Mouse (Mus musculus) common myeloid progenitor, adult 5-6 weeks (primary cell): ENCODE measurements at regions not wholly inside any gene's neighbourhood (a gene's known extent, or its start where the extent isn't known, plus 50 kb on each side); places are given as distances from the start of the nearest gene placed in this dataset.
"Not testable (repeated sequence)": the region's sequence is repeated elsewhere in the genome, so short reads cannot be mapped to it uniquely, and the experiment has no call there.

Experiments
- ATAC-seq: replicated peaks from 2 replicates; pipeline ENCODE4 v1.8.0; 2016; ENCODE audit warnings: low read depth, mild to moderate bottlenecking, moderate TSS enrichment, inconsistent platforms; ENCODE audit not compliant: poor library complexity, severe bottlenecking

DNA sequence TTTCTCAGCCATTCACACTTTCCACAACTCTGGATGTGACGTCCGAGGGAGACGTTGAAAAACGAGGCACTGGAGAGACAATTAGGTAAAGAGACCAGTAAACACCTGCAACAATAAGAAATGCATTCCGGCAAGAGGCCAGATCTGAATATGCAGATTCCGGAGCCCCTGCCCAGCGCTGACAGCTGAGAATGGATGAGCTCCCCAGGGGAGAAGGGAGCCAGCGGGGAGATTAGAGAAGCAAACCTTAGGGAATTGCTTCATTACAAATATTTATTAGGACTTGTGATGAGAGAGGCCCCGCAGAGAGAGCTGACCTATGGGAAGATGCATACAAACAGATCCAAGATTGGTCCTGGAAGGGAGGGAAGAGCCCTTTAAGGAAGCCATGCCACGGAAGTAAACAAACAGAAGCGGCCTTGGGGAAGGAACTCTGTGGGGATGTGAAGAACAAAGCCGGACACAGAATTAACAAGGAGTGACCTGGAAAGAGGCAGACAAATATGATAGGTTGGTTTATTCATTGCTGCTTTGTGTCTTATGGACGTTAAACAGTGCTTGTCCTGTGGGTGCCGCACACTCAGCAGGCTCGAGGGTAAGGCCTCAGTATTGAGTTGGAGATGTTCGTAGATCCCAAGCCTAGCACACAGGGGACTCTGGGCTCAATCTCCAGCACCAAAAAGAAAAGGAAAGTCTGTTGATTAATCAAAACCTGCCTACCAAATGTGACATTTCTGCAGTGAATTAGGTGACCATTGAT lies 121.7 kb upstream of the Nebl start:
- ATAC-seq, result no peak

DNA sequence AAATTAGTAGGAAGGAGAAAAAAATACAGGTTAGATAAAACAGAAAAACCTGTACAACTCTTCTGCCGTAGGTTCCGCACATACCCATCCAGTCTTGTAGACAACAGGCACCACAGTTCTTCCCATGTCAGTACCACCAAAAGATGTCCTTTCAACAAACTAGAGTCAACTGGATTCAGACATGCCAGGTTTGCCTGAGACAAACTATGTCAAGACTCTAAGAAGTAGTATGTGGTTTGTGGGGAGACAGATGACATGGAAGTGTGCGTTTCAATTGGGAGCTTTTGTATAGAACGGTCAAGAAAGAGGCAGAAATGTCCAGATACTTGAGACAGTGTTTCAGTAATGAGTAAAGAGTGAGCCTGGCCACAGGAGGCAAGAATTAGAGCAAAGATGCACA lies 119.5 kb upstream of the Nebl start:
- no peak for ATAC-seq

DNA sequence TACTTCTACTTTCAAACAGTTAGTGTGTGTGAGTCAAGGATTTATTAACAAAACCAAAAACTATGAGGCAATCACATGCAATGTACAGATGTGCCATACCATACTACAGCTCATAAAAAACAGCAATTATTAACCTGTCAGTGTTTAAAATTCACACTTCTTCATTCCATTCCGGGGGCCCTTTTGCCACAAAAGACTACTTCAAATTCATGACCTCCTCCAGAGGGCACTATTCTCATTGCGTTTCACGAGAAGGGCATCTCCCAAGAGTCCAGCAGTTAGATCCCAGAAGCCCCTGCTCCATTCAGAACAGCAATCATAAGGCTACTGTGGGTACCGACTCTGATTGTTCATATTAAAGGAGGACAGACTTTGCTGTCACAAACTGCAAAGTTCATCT lies 118.0 kb upstream of the Nebl start:
- ATAC-seq, result 0 out of 2 replicates have a peak, but pooled peaks have one; percentile 32

DNA sequence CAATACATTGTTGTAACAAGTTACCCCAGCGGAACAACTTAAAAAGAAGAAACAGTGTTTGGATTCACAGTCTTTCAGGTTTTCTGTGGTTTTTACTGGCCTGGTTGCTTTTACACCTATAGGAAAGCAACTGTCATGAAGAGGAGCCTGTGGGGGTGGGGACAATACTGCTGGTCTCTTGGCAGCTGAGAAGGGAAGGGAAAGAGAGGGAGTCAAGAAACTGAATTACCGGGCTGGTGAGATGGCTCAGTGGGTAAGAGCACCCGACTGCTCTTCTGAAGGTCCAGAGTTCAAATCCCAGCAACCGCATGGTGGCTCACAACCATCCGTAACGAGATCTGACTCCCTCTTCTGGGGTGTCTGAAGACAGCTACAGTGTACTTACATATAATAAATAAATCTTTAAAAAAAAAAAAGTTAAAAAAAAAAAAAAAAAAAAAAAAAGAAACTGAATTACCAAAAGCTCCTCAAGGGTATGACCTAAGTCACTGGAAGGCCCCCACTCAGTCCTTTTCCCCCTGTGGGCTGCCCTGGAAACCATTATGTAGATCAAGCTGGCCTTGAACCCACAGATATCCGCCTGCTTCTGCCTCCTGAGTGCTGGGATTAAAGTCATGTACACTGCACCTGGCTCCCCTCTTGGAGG lies 114.3 kb upstream of the Nebl start:
- not testable (repeated sequence) for ATAC-seq

DNA sequence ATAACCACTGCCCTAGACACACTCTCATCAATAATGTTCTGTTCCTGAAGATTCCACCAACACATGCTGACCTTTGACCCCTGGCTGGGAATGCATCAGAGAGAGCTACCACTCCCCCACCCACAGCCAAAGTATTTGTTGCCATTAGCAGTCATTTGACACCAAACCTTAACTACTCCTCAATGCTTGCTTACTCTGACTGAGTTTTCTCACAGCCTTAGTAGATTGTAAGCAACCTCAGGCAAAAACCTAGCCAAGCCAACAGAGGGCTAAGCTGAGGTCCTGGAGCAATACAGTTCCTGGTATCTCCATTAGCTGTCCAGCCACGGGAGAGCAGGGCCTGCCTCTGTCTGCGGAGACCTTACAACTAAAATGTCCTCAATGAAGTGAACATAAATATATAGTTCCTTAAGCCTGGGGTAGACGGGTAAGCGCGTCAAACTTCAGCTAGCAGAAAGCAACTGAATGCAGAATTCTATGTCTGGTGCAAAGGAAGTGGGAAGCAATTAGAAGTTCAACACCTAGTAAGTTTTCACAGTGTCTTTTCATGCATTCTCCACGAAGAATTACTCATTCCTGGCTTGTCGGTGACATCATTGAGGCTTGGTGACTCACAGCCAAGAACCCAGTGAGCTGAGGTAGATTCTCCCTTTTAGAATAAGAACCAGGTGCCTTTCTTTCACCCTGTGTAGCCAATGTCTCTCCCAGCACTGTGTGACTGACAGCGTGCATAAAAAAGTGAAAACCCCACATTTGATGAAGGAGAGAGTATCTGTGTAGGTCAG lies 113.6 kb upstream of the Nebl start:
- no peak for ATAC-seq

DNA sequence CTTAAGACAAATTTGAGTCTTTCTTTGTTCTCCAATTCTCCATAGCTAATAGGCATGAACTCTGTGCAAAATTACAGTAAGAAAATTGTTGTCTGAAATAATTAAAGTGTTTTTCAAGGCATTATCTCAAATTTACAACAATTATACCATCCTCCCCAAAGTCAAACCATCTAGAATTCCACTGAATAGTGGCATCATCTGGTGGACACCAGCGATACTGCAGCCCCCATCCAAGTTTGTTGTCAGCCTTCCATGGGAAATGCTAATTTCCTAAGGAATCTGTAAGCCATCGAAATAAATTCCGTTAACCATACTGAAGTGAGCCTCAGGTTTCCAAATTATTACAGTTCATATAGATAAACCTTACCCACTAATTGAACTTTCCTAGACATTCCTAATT lies 110.7 kb upstream of the Nebl start:
- no peak for ATAC-seq

DNA sequence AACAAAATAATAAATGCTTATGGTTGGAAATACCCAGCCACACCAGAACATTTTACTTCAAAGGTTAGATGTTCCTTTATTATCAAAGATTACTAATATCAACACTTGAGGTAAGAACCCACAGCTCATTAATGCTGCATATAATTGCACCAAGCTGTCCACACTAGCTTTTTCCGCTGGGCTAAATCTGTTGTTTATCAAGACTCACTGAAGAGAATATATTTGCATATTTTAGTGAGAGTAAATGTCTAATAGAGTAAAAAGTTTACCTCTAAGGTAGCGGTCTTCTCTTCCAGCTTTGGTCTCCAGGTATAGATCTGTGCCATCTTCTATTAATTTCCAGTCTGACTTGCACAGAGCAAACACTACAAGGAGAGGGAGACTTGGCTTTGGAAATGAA lies 110.3 kb upstream of the Nebl start:
- ATAC-seq, result no peak

DNA sequence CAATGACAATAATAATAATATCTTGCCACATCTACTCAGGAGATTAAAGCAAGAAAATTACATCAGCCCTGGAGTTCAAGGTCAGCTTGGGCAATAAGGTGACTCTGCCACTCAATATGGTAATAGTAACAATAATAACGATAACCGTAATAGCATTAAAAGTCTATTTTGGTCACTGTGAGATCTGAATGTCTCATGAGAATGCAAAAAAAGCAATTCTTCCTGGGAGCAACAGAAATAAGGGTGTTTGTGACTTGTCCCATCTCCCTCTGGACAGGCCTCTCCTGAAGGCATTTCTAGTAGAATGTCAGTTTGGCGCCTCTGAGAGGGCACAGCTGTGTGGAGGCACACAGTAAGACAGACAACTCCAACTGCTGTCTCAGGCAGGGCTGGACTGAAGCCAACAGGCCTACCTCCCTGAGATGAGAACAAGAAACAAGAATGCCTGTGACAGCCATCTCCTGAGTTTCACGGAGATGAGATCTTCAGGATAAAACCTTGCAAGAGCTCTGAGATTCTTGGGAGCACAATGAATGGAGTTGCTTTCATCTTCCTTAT lies 109.8 kb upstream of the Nebl start:
- ATAC-seq, result no peak

DNA sequence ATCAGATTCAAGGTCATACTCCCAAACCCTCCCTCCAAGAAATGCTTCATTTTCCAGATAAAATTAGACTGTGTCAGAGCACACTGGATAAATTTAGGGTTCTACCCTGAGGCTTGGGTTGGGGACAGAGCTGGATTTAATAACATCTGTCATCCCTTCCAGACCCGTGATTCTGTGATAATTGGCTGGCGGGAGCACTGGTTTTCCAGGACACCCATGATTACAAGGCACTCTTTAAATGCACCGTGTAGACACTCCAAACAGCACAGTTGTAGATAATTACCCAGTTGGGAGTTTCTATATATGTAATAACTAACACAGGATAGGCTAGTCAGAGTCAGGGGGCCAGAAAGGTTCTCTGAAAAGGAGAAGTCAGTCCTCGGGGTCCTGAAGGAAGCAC lies 108.4 kb upstream of the Nebl start:
- ATAC-seq, result no peak

DNA sequence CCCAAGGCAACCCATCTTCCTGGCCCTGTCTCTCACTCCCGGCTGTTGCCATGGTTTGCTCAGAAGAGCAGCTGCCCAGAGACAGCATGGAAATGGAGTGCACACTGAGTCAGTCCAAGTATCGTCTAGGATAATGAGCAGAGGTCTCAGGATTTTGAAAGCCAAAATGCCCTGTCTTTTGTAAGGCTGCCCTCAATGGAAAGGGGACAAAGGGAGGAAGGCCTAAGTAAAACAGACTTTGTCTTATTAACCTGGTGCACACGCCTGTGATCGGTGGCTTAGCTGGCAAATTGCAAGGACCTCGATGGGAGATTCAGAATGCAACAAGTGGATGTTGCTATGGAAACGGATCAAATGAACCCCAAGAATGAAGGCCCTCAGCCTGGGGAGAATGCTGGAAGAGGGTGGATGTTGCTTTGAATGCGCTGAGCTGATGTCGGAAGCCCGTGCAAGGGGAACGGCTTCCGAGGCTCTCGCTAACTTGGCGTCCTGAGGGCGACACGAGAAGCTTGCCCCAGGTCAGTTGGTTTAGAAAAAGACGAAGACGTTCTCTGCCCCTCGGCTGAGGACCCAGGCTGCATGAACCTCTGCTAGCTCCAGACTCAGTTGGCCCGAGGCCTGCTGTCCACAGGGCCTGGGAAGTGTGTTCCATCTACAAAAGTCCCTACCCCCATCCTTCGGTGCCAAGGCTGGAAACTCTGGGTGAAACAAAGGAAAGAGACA lies 107.8 kb upstream of the Nebl start:
- no peak for ATAC-seq

DNA sequence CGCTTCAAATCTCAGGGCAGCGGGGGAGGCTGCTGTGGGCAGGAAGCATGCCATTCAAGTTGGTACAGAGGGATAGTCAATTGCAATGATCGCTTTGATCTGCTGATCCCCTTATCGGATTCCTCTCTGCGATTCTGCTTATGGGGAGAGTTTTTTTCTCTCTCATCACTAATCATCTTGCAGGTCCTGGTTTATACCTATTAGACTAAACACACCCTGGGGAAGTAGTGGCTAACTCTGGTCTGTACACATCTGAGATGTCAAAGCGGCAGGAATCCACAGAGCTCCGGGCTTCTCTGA lies 107.1 kb upstream of the Nebl start:
- ATAC-seq, result no peak

DNA sequence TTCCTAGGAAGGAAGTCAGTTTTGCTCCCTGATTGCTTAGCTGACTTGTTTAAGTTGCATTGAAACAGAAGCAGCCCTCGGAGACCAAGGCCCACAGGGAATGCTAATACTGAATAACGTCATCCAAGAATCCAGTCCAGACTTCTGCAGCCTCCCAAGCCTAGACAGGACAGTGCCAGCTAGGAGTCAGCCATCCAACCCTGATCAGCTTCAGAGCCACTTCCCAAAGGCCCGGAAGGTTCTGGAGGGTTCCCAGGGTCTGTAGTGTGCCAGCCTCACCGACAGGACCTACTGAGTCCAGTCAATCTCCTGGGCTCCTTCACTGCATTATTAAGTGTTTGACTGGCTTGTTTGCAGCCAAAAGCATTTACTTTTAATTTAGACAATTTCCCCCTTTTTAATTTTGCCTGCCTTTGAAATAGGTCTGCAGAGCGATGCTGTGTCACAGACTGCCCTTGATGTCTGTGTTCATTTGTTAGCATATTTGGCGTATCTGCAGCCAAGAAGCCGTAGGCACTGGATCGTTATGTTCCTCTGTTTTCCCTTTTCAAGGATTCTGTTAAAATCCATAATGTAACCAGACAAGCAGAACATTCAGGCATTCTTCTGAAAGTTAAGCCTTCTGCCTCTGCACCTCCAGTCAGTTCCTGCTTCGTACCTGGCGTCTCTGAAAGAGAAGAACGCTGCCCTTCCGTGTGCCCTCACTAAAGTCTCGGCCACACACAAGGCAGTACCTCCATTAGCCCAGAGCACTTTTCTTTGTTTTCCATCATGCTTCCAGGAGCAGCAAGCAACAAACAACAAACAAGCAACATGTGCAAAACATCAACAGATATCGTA lies 106.5 kb upstream of the Nebl start:
- ATAC-seq, result no peak

DNA sequence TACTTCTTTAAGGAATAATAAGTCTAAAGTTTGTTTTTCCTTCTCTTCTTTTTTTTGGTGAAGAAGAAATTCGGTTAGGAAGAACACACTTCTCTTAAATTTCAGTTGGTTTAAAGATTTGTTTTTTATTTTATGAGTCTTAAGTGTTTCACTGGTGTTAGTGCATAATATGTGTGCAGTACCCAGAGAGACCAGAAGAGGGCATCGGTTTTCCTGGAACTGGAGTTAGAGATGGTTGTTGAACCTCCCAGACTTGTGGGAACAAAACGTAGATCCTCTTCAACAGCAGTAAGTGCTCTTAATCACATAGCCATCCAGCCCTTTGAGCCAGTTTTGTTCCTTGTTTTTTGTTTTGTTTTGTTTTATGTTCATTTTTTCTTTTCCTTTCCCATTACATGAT lies 101.5 kb upstream of the Nebl start:
- no peak for ATAC-seq

DNA sequence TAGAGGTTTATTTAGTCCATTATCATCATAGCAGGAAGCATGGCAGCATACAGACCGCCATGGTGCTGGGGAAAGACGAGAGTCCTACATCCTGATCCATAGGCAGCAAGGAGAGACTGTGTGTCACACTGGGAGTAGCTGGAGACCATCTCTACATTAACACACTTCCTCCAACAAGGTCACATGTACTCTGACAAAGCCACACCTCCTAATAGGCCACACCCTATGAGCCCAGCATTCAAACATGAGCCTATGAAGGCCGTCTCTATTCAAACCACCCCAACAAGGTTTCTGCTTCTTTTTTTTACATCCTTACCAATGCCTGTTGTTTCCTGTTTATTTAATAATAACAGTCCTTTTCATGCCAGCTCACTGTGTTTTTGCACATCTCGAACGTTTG lies 99.0 kb upstream of the Nebl start:
- ATAC-seq, result no peak

DNA sequence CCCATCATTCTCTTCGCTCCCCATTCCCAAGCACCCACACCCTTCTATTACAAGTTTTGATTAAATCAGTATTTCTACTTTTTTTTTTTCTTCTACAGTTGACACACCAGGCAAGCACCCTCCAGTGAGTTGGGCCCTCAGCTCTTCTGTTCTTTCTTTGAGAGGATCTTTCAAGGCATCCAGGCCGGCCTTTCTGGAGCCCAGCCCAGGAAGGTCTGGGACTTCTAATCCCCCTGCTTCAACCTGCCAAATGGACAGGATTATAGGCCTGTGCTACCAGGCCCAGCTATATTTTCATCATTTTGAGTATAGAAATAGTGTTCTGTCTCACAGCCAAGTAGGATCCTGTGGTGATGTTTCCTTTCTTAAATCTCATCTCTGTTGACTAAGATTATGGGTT lies 94.0 kb upstream of the Nebl start:
- no peak for ATAC-seq

DNA sequence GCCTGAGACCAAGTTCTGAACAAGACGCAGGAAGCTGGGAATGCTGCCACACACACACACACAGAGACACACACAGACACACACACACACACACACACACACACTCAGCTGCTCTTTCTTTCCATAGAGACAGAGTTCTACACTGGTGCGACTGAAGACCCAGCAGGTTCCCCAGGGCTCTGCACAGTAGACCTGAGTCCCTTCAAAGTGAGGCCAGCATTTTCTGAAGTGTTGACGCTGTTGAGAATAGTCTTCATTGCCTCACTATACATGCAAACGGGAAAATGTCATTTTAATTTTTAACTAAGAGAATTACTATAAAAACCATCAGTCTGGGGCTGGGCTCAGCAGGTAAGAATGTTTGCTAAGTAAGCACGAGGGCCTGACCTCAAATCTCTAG lies 92.9 kb upstream of the Nebl start:
- no peak for ATAC-seq

DNA sequence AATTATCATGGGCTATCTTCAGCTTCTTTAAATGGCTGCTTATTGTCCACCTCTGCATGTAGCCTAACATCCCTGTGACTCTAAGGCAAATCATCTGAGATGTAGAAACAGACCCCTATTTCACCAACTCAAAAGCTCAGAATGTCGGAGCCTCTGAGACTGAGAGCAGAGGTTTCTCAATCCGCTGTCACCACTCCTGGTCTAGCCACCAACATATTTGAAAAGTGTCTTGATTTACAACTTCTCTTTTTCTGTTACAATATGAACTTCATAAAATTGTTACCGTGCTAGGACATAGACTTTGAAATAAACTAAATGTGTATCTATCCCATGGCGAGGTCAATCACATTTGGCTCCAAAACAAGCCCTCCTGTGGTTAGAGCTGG lies 91.3 kb upstream of the Nebl start:
- ATAC-seq, result peak; percentile 79

DNA sequence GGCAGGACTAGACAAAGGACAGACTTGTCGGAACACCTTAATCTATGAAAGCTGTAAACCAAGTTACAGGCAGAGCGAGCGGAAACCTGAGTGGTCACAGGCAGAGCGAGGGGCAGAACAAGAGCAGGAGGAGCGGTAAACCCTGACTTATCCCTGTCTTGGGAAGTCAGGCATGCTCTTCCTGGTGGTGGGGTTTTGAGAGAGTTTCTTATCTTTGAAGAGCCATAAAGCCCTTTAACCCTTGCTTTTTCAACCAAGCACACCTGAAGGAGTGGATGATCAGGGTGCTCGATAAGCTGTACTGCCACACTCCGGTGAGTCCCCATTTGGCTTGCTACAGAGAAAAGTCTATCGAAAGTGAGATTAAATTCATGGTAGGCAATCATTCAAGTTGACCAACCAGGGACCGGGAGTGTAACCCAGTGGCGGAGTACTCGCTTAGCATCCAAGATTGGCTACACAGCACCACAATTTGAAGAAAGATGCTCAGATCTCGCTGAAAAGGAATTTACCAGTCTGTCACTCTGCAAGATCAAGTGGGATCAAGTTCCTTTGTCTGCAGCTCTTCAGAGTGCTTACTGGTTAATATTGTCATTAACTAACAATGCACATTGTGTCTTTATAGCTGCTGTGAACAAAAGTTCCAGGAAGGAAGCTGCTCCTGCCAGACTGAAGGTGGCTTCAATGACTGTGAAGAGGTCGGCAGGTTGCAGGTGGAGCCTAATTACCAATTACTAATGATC lies 90.8 kb upstream of the Nebl start:
- ATAC-seq, result no peak
